Mouse (Mus musculus): ENCODE data around the gene Scap. TPM values are rescaled to one million over a fixed set of nuclear protein-coding genes. Genes with fewer than 3 reads are reported as not detected.

Scap gene
- 13.5 and 23.6 TPM in 2 replicates for total RNA-seq (2014; fragmentation: Nextera tagmentation)
- 11.5 and 15.7 TPM in 2 replicates for total RNA-seq (2017)
- 137 and 140 TPM in 2 replicates for polyA plus RNA-seq (2012)

GRCm38 (mm10) chr9:110333135-110333895 is at the start of gene Scap:
Scap (plus strand) TSS chr9:110333288.
- H3K27me3 ChIP-seq (ENCODE audit: insufficient read depth, low read length), result no peaks in the 10 kb centered on the region
- H3K36me3 ChIP-seq (replicated peaks), result peaks cover 9% of the 10 kb centered on the region
- peak; percentile 90 for DNase-seq (ENCODE audit: low spot score)
- H3K4me3 ChIP-seq (ENCODE audit: low read depth, low read length), result peak within 1 kb of the TSS; percentile 89
- TF ChIP-seq GATA2 (IDR thresholded peaks at IDR 0.05; ENCODE audit: borderline replicate concordance, low read depth, low read length) (no peak), CTCF (IDR thresholded peaks at IDR 0.05; ENCODE audit: low read depth, low read length) (peak; percentile 90), POLR2AphosphoS5 (IDR thresholded peaks at IDR 0.05; ENCODE audit: insufficient replicate concordance, low read depth, low read length) (no peak), GATA1 (IDR thresholded peaks at IDR 0.05; ENCODE audit: borderline replicate concordance, low read length) (no peak), TAL1 (conservative IDR thresholded peaks at IDR 0.05; ENCODE audit: low read depth, low read length) (no peak)
- peaks cover 45% of the 10 kb centered on the region for H3K4me1 ChIP-seq (ENCODE audit: insufficient read depth, low read depth, low read length)
- ATAC-seq (ENCODE audit: extremely low read depth, insufficient number of reproducible peaks, low FRiP score, poor library complexity, severe bottlenecking), result peak; percentile 86
- no peaks in the 10 kb centered on the region for H3K9me3 ChIP-seq (replicated peaks)

DNA sequence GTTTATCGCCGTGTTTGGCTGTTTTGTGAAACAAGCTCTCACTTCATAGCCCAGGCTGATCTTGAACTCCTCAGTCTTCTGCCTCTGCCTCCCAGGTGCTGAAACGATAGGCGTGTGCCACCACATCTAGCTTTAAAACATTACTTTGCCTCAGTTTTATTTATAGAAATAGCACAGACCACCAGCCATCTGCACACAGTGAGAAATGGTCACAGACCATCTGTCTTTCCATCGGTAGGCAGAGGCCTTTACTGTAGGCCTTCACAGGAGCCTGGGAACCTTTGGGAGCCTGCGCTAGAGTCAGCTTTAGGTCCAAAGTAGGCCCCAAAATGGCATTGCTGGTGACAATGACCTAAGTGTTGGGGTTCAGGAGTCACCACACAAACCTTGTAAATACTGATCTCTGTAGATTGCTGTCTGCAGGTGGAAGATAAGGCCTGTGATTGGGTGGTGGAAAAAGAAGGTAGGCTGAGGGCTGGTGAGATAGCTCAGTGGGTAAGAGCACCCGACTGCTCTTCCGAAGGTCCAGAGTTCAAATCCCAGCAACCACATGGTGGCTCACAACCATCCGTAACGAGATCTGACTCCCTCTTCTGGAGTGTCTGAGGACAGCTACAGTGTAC is 48.9 kb upstream of the Scap start:
- ATAC-seq (ENCODE audit: extremely low read depth, insufficient number of reproducible peaks, low FRiP score, poor library complexity, severe bottlenecking), result no peak
- DNase-seq (ENCODE audit: low spot score), result no peak
- H3K27me3 ChIP-seq (ENCODE audit: insufficient read depth, low read length), result peaks cover 4% of the 10 kb centered on the region
- TF ChIP-seq POLR2AphosphoS5 (IDR thresholded peaks at IDR 0.05; ENCODE audit: insufficient replicate concordance, low read depth, low read length) (no peak), GATA1 (IDR thresholded peaks at IDR 0.05; ENCODE audit: borderline replicate concordance, low read length) (no peak), TAL1 (conservative IDR thresholded peaks at IDR 0.05; ENCODE audit: low read depth, low read length) (no peak), GATA2 (IDR thresholded peaks at IDR 0.05; ENCODE audit: borderline replicate concordance, low read depth, low read length) (no peak), CTCF (IDR thresholded peaks at IDR 0.05; ENCODE audit: low read depth, low read length) (no peak)
- no peaks in the 10 kb centered on the region for H3K4me1 ChIP-seq (ENCODE audit: insufficient read depth, low read depth, low read length)
- H3K36me3 ChIP-seq (replicated peaks), result no peaks in the 10 kb centered on the region
- no peaks in the 10 kb centered on the region for H3K9me3 ChIP-seq (replicated peaks)
- H3K4me3 ChIP-seq (ENCODE audit: low read depth, low read length), result no peak overlapping the region

- Histone ChIP-seq H3K4me3 (ENCODE audit: low read depth, low read length) (no peak overlapping the region), H3K36me3 (replicated peaks) (no peaks in the 10 kb centered on the region), H3K4me1 (ENCODE audit: insufficient read depth, low read depth, low read length) (no peaks in the 10 kb centered on the region), H3K9me3 (replicated peaks) (no peaks in the 10 kb centered on the region), H3K27me3 (ENCODE audit: insufficient read depth, low read length) (peaks cover 2% of the 10 kb centered on the region)
- TF ChIP-seq GATA2 (IDR thresholded peaks at IDR 0.05; ENCODE audit: borderline replicate concordance, low read depth, low read length), result no peak
- TF ChIP-seq TAL1 (conservative IDR thresholded peaks at IDR 0.05; ENCODE audit: low read depth, low read length), result no peak
- TF ChIP-seq GATA1 (IDR thresholded peaks at IDR 0.05; ENCODE audit: borderline replicate concordance, low read length), result no peak
- TF ChIP-seq POLR2AphosphoS5 (IDR thresholded peaks at IDR 0.05; ENCODE audit: insufficient replicate concordance, low read depth, low read length), result no peak
- TF ChIP-seq CTCF (IDR thresholded peaks at IDR 0.05; ENCODE audit: low read depth, low read length), result no peak
- DNase-seq (ENCODE audit: low spot score) (no peak), ATAC-seq (ENCODE audit: extremely low read depth, insufficient number of reproducible peaks, low FRiP score, poor library complexity, severe bottlenecking) (no peak)
Observed at GRCm38 (mm10) chr9:110287321-110287924, 45.7 kb upstream of the Scap start.

DNA sequence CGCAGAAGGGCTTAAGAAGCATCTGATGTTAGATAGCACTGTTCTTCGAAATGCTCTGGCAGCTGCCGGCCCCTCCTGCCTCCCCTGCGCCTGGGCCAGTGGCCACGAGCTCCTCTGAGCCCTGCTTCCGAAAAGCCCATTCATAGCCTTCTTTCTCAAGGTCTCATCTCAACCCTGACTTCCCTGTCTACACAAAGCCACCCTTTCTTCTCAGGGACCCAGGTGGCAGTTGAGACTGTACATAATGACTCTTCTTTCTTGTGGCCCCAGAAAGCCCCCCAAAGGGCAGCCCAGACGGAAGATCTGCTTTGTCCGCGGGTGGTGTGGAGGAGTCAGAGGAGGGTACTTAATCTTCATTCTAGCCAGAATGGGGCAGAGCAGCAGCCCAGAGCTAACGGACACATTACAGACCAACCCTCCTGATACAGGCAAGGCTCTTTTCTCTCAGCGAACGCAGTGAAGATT is 39.8 kb upstream of the Scap start:
- Histone ChIP-seq H3K27me3 (ENCODE audit: insufficient read depth, low read length) (peaks cover 10% of the 10 kb centered on the region; the same call in 1 of the 2 replicates), H3K4me1 (ENCODE audit: insufficient read depth, low read depth, low read length) (peaks cover 3% of the 10 kb centered on the region), H3K36me3 (replicated peaks) (no peaks in the 10 kb centered on the region), H3K4me3 (ENCODE audit: low read depth, low read length) (no peak overlapping the region), H3K9me3 (replicated peaks) (no peaks in the 10 kb centered on the region)
- DNase-seq (ENCODE audit: low spot score), result no peak
- TF ChIP-seq POLR2AphosphoS5 (IDR thresholded peaks at IDR 0.05; ENCODE audit: insufficient replicate concordance, low read depth, low read length) (no peak), CTCF (IDR thresholded peaks at IDR 0.05; ENCODE audit: low read depth, low read length) (no peak), GATA2 (IDR thresholded peaks at IDR 0.05; ENCODE audit: borderline replicate concordance, low read depth, low read length) (no peak), GATA1 (IDR thresholded peaks at IDR 0.05; ENCODE audit: borderline replicate concordance, low read length) (no peak)
- no peak for ATAC-seq (ENCODE audit: extremely low read depth, insufficient number of reproducible peaks, low FRiP score, poor library complexity, severe bottlenecking)

GRCm38 (mm10) chr9:110293873-110294415 is 39.1 kb upstream of the Scap start:
- H3K9me3 ChIP-seq (replicated peaks), result no peaks in the 10 kb centered on the region
- peaks cover 10% of the 10 kb centered on the region; the same call in 1 of the 2 replicates for H3K27me3 ChIP-seq (ENCODE audit: insufficient read depth, low read length)
- peaks cover 3% of the 10 kb centered on the region for H3K4me1 ChIP-seq (ENCODE audit: insufficient read depth, low read depth, low read length)
- ATAC-seq (ENCODE audit: extremely low read depth, insufficient number of reproducible peaks, low FRiP score, poor library complexity, severe bottlenecking) (no peak), DNase-seq (ENCODE audit: low spot score) (no peak)
- no peaks in the 10 kb centered on the region for H3K36me3 ChIP-seq (replicated peaks)
- TF ChIP-seq TAL1 (conservative IDR thresholded peaks at IDR 0.05; ENCODE audit: low read depth, low read length) (no peak), CTCF (IDR thresholded peaks at IDR 0.05; ENCODE audit: low read depth, low read length) (no peak), GATA2 (IDR thresholded peaks at IDR 0.05; ENCODE audit: borderline replicate concordance, low read depth, low read length) (no peak), GATA1 (IDR thresholded peaks at IDR 0.05; ENCODE audit: borderline replicate concordance, low read length) (no peak), POLR2AphosphoS5 (IDR thresholded peaks at IDR 0.05; ENCODE audit: insufficient replicate concordance, low read depth, low read length) (no peak)
- no peak overlapping the region for H3K4me3 ChIP-seq (ENCODE audit: low read depth, low read length)

All from G1E (cell line).